Mouse (Mus musculus) liver, postnatal 0 days (tissue): ENCODE results near the gene Gm49322. TPM values are rescaled to one million over a fixed set of nuclear protein-coding genes. Genes with fewer than 3 reads are reported as not detected.

ENCODE experiments used
- ATAC-seq: fragments of 200-750 bp; cut with Nextera tagmentation; 2 replicates; pipeline ENCODE4 v1.8.0; 2017; ENCODE audit warnings: mild to moderate bottlenecking, moderate library complexity
- DNase-seq: peaks from one replicate; pipeline ENCODE4 v3.0.0-alpha.2; 2016
- H3K27ac ChIP-seq: fragments of 300-500 bp; sonication (generic); 2 replicates; pipeline ENCODE4 v1.5.1; 2014; ENCODE audit warnings: antibody characterized with exemption, moderate library complexity, mild to moderate bottlenecking, low read depth
- H3K27me3 ChIP-seq: fragments of 300-500 bp; sonication (generic); 2 replicates; pipeline ENCODE4 v1.6.1; 2014; ENCODE audit warnings: low read length, control low read depth, mixed read lengths; ENCODE audit not compliant: insufficient read depth
- H3K36me3 ChIP-seq: fragments of 300-500 bp; sonication (generic); replicated peaks from 2 replicates; pipeline ENCODE4 v1.6.1; 2014; ENCODE audit warnings: mild to moderate bottlenecking, control low read depth, low read length, moderate library complexity, mixed read lengths; ENCODE audit not compliant: insufficient read depth
- H3K4me1 ChIP-seq: fragments of 300-500 bp; sonication (generic); 2 replicates; pipeline ENCODE4 v1.6.1; 2014; ENCODE audit warnings: antibody characterized with exemption, mild to moderate bottlenecking, control low read depth; ENCODE audit not compliant: insufficient read depth
- H3K4me2 ChIP-seq: fragments of 300-500 bp; sonication (generic); 2 replicates; pipeline ENCODE4 v1.6.1; 2014; ENCODE audit warnings: low read depth, mild to moderate bottlenecking, low read length, moderate library complexity, mixed read lengths
- H3K4me3 ChIP-seq: fragments of 300-500 bp; sonication (generic); 2 replicates; pipeline ENCODE4 v1.5.1; 2014; ENCODE audit warnings: low read depth, low read length
- H3K9ac ChIP-seq: fragments of 300-500 bp; sonication (generic); replicated peaks from 2 replicates; pipeline ENCODE4 v1.6.1; 2014; ENCODE audit warnings: mild to moderate bottlenecking, moderate library complexity
- H3K9me3 ChIP-seq: fragments of 300-500 bp; sonication (generic); 2 replicates; pipeline ENCODE4 v1.6.1; 2016; ENCODE audit warnings: mild to moderate bottlenecking, control low read depth, low read length, mixed read lengths
- CTCF ChIP-seq: sonication (generic); IDR thresholded peaks from 2 replicates; pipeline ENCODE4 v1.5.1; 2016; ENCODE audit warnings: antibody characterized with exemption, low read depth
- EP300 ChIP-seq: IDR thresholded peaks from 2 replicates; pipeline ENCODE4 v1.6.1; 2016; ENCODE audit warnings: antibody characterized with exemption, low read depth, mild to moderate bottlenecking
- WGBS: fragments of 180-500 bp; shearing (Covaris S2); extraction: QIAGEN DNeasy Blood & Tissue Kit; methylation state at CpG from one replicate; pipeline ENCODE4 v1.1.7; 2014; ENCODE audit not compliant: insufficient replicate concordance; 5-methylcytosine and 5-hydroxymethylcytosine counted together
- microRNA-seq: library from miRNA; unstranded; fragments of <30 nt; microRNA quantifications from one replicate; pipeline ENCODE4, GENCODE M21; 2016
- polyA plus RNA-seq: library from polyadenylated mRNA; unstranded; fragments of >200 nt; fragmentation: Nextera tagmentation; extraction: Ambion mirVana; gene quantifications from 2 replicates; pipeline ENCODE4 v1.2.1, GENCODE M21; 2015

Gene Gm49322
- polyA plus RNA-seq, 1 experiment from 2014 or later = 0.52 TPM

GRCm38 (mm10) chr10:80659213-80659612, 53.4 kb downstream of the Gm49322 start:
- no peak overlapping the region for H3K9ac ChIP-seq
- H3K27ac ChIP-seq = peak overlapping the region; percentile 67
- H3K4me1 ChIP-seq = peaks cover 45% of the 10 kb centered on the region
- H3K36me3 ChIP-seq = no peaks in the 10 kb centered on the region
- H3K27me3 ChIP-seq = no peaks in the 10 kb centered on the region
- 14% methylated on average over 10 of the region's 10 CpGs for WGBS
- no peak for ATAC-seq
- peak; percentile 83 for DNase-seq
- H3K4me2 ChIP-seq = peak overlapping the region; percentile 65
- no peaks in the 10 kb centered on the region for H3K9me3 ChIP-seq
- TF ChIP-seq EP300 (no peak), CTCF (peak; percentile 83)
- peak overlapping the region; percentile 11; the same call in 1 of the 2 replicates for H3K4me3 ChIP-seq

GRCm38 (mm10) chr10:80661149-80661548, 55.3 kb downstream of the Gm49322 start:
- no peak overlapping the region for H3K27ac ChIP-seq
- H3K36me3 ChIP-seq = peaks cover 5% of the 10 kb centered on the region; the same call in 1 of the 2 replicates
- peaks cover 52% of the 10 kb centered on the region for H3K4me1 ChIP-seq
- DNase-seq (peak; percentile 81), ATAC-seq (no peak)
- TF ChIP-seq EP300 (no peak), CTCF (peak; percentile 88)
- H3K4me2 ChIP-seq = no peak overlapping the region
- H3K4me3 ChIP-seq = no peak overlapping the region
- H3K9ac ChIP-seq = no peak overlapping the region
- H3K27me3 ChIP-seq = no peaks in the 10 kb centered on the region
- no peaks in the 10 kb centered on the region for H3K9me3 ChIP-seq
- 34% methylated on average over 5 of the region's 5 CpGs for WGBS

- peaks cover 30% of the 10 kb centered on the region for H3K36me3 ChIP-seq
- H3K27me3 ChIP-seq = no peaks in the 10 kb centered on the region
- H3K9ac ChIP-seq = peak overlapping the region; percentile 2; the same call in 1 of the 2 replicates
- no peaks in the 10 kb centered on the region for H3K9me3 ChIP-seq
- H3K4me1 ChIP-seq = peaks cover 40% of the 10 kb centered on the region
- TF ChIP-seq EP300 (no peak; the same call in 1 of the 2 replicates), CTCF (no peak)
- WGBS = 23% methylated on average over 5 of the region's 5 CpGs
- H3K4me2 ChIP-seq = no peak overlapping the region
- H3K4me3 ChIP-seq = no peak overlapping the region
- peak overlapping the region; percentile 93 for H3K27ac ChIP-seq
- no peak for DNase-seq
- peak; percentile 43 for ATAC-seq
These were observed 57.8 kb downstream of the Gm49322 start for GRCm38 (mm10) chr10:80663485-80664196.

- H3K4me3 ChIP-seq = peak overlapping the region; percentile 19; the same call in 1 of the 2 replicates
- H3K4me2 ChIP-seq = peak overlapping the region; percentile 60
- H3K4me1 ChIP-seq = peaks cover 35% of the 10 kb centered on the region
- DNase-seq = peak; percentile 76
- H3K27me3 ChIP-seq = no peaks in the 10 kb centered on the region
- peaks cover 37% of the 10 kb centered on the region for H3K36me3 ChIP-seq
- H3K27ac ChIP-seq = peak overlapping the region; percentile 93
- ATAC-seq = peak; percentile 63
- TF ChIP-seq EP300 (peak; percentile 21; the same call in 1 of the 2 replicates), CTCF (no peak)
- H3K9me3 ChIP-seq = no peaks in the 10 kb centered on the region
- WGBS = 13% methylated on average over 16 of the region's 16 CpGs
- peak overlapping the region; percentile 50; the same call in 1 of the 2 replicates for H3K9ac ChIP-seq
These were observed 58.6 kb downstream of the Gm49322 start for GRCm38 (mm10) chr10:80664197-80665015.

DNA sequence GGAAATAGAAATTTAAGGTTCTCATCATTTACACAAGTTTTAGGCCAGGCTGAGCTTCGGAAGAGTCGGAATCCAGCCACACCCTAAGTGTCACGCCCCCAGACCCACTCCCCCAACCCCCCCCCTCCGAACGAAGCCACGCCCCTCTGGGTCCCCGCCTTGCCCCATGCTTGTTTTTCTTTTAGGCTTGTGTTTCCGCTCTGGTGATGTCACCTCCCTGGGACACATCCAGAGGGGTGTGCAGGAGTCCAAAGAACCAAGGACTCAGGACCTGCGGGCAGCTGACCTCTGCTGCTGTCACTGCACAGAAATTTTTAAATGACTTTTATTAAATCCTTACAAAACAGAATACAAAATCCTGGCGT, 59.2 kb downstream of the Gm49322 start:
- 12% methylated on average over 10 of the region's 10 CpGs for WGBS
- H3K9me3 ChIP-seq = no peaks in the 10 kb centered on the region
- peak; percentile 73 for DNase-seq

More for the DNA sequence above, 59.2 kb downstream of the Gm49322 start:
- no peak overlapping the region for H3K4me3 ChIP-seq
- H3K27ac ChIP-seq = peak overlapping the region; percentile 93
- no peaks in the 10 kb centered on the region for H3K27me3 ChIP-seq
- H3K4me1 ChIP-seq = peaks cover 35% of the 10 kb centered on the region
- H3K4me2 ChIP-seq = peak overlapping the region; percentile 60
- peak; percentile 82 for ATAC-seq
- H3K9ac ChIP-seq = peak overlapping the region; percentile 50
- H3K36me3 ChIP-seq = peaks cover 43% of the 10 kb centered on the region
- TF ChIP-seq CTCF = no peak
- TF ChIP-seq EP300 = no peak

Small RNAs within 50 kb of the gene (microRNA-seq; reads per million reads assigned to microRNA genes)
- not detected for gene Mir6912

Other genes starting within 250 kb of the Gm49322 start
- gene Plk5, start 249.6 kb upstream of the Gm49322 start, polyA plus RNA-seq = 0.08 and 0.20 TPM in 2 replicates
- 0.72 and 0.99 TPM in 2 replicates for gene Mex3d, start 218.4 kb upstream of the Gm49322 start, polyA plus RNA-seq
- gene Mbd3, start 206.5 kb upstream of the Gm49322 start, polyA plus RNA-seq = 33.4 and 33.5 TPM in 2 replicates
- gene Uqcr11, start 199.2 kb upstream of the Gm49322 start, polyA plus RNA-seq = 753 and 771 TPM in 2 replicates
- 28.2 and 29.5 TPM in 2 replicates for gene Tcf3, start 172.4 kb upstream of the Gm49322 start, polyA plus RNA-seq
- not detected in 2 replicates for gene Onecut3, start 111.2 kb upstream of the Gm49322 start, polyA plus RNA-seq
- gene Atp8b3, start 66.9 kb upstream of the Gm49322 start, polyA plus RNA-seq = not detected in 2 replicates
- 7.4 and 8.1 TPM in 2 replicates for gene Rexo1, start 44.5 kb upstream of the Gm49322 start, polyA plus RNA-seq
- 6.1 and 6.5 TPM in 2 replicates for gene Klf16, start 28.7 kb upstream of the Gm49322 start, polyA plus RNA-seq
- 50.2 and 59.3 TPM in 2 replicates for gene Abhd17a, start 15.7 kb upstream of the Gm49322 start, polyA plus RNA-seq
- 27.5 and 29.2 TPM in 2 replicates for gene Scamp4, start 3.1 kb upstream of the Gm49322 start, polyA plus RNA-seq
- 2.1 and 2.6 TPM in 2 replicates for gene Adat3, start 3.1 kb upstream of the Gm49322 start, polyA plus RNA-seq
- gene Csnk1g2, start 16.8 kb downstream of the Gm49322 start, polyA plus RNA-seq = 41.4 and 45.8 TPM in 2 replicates
- 10.7 and 11.5 TPM in 2 replicates for gene Btbd2, start 51.0 kb downstream of the Gm49322 start, polyA plus RNA-seq
- 45.8 and 46.1 TPM in 2 replicates for gene Mknk2, start 72.1 kb downstream of the Gm49322 start, polyA plus RNA-seq
- gene Mob3a, start 96.0 kb downstream of the Gm49322 start, polyA plus RNA-seq = 14.7 and 17.3 TPM in 2 replicates
- gene Izumo4, start 96.2 kb downstream of the Gm49322 start, polyA plus RNA-seq = 7.9 and 10.4 TPM in 2 replicates
- 16.4 and 19.0 TPM in 2 replicates for gene Ap3d1, start 136.2 kb downstream of the Gm49322 start, polyA plus RNA-seq
- 4.6 TPM in 2 replicates for gene Dot1l, start 149.2 kb downstream of the Gm49322 start, polyA plus RNA-seq
- 20.9 and 22.2 TPM in 2 replicates for gene Sf3a2, start 192.2 kb downstream of the Gm49322 start, polyA plus RNA-seq
- gene Plekhj1, start 192.6 kb downstream of the Gm49322 start, polyA plus RNA-seq = 42.0 and 43.7 TPM in 2 replicates
- 0.06 TPM in 1 of 2 replicates, not detected in the other for gene Amh, start 199.2 kb downstream of the Gm49322 start, polyA plus RNA-seq
- 1.6 TPM in 1 of 2 replicates, not detected in the other for gene Jsrp1, start 207.5 kb downstream of the Gm49322 start, polyA plus RNA-seq
- 1,017 and 1,029 TPM in 2 replicates for gene Oaz1, start 220.6 kb downstream of the Gm49322 start, polyA plus RNA-seq
- not detected in 2 replicates for gene Lingo3, start 238.0 kb downstream of the Gm49322 start, polyA plus RNA-seq
- gene Lsm7, start 249.2 kb downstream of the Gm49322 start, polyA plus RNA-seq = 104 and 108 TPM in 2 replicates
- 27.6 and 27.7 TPM in 2 replicates for gene Sppl2b, start 249.3 kb downstream of the Gm49322 start, polyA plus RNA-seq